Mouse (Mus musculus): ENCODE results near the gene Pabpc1l.
"Not testable (repeated sequence)": the region's sequence is repeated elsewhere in the genome, so short reads cannot be mapped to it uniquely, and the experiment has no call there.

Gene Pabpc1l

DNA sequence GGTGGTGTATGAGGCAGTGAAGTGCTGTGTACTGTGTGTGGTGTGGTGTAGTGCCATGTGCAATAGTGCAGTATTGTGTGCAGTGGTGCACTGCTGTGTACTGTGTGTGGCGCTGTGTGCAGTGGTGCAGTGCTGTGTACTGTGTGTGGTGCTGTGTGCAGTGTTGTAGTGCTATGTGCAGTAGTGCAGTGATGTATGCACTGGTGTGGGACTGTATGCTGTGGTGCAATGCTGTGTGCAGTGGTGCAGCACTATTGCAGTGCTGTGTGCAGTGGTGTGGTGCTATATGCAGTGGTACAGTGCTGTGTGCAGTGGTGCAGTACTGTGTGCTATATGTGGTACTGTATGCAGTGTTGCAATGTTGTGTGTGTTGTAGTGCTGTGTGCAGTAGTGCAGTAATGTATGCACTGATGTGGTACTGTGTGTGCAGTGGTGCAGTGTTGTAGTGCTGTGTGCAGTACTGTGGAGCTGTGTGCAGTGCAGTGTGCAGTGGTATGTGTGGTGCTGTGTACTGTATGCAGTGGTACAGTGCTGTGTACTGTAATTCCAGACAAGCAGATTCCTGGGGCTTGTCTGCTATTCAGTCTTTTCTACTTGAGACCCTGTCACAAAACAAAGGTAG, 13.3 kb downstream of the Pabpc1l start:
- DNase-seq = no peak

DNA sequence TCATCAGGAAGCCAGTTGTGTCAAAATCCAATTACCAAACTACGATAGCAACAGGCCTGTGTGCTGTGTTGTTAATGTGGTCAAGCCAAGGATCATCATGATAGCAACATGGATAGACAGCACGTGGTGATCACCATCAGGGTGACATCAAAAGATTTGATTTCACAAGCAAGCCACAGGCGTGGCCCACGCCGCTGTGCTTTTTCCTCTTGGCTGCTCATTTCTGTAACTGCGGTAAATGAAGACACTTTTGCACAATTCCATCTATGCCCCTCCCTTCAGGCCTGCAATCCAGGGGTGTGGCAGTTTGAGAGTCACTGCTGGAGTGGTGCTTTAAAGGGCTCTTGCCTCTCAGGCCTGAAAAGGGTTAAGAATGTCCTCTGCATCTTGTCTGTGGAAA, 15.7 kb downstream of the Pabpc1l start:
- DNase-seq = no peak

GRCm38 (mm10) chr2:164041523-164041922, 16.3 kb downstream of the Pabpc1l start:
- DNase-seq = no peak

GRCm38 (mm10) chr2:164047197-164047690, 22.0 kb downstream of the Pabpc1l start:
- DNase-seq = peak; percentile 59

GRCm38 (mm10) chr2:164053767-164054166, 28.5 kb downstream of the Pabpc1l start:
- no peak for DNase-seq

- DNase-seq = no peak
Measured at GRCm38 (mm10) chr2:164054671-164055070, 29.4 kb downstream of the Pabpc1l start.

DNA sequence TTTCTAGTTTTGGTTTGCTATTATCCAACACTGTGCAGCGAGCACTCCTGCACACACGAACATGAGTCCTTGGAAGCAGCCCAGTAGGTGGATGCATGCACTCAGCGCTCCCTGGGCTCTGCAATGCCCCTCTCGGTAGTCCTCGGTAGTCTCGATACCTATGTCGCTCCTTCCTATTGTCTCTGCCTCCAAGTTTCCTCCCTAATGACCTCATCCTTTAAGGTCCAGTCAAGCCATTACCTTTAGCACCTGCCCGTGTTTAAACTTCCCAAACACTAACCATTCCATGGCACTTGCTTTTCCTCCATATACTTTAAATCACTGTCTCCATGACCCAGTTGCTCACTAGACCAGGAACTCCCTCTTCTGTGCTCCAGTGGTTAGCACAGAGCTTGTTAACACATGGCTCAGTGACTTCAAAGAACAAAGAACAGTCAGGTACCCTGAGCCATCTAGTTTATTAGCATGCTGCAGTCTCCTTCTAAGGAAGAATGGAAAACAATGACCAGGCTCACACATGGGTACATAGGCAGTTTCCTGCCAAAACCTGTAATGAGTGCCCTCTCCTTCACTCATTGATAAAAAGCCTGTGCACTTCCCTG, 34.5 kb downstream of the Pabpc1l start:
- DNase-seq = no peak

GRCm38 (mm10) chr2:164070142-164070764, 45.0 kb downstream of the Pabpc1l start, which contains the start of gene Stk4:
Gene Stk4, plus strand, starts transcription at chr2:164070322.
- no peak for DNase-seq

- peak; percentile 99 for DNase-seq
Measured at GRCm38 (mm10) chr2:164070765-164071436, 45.7 kb downstream of the Pabpc1l start, which contains the start of gene Tomm34. Gene Tomm34, minus strand, starts transcription at chr2:164071169.

GRCm38 (mm10) chr2:164071437-164071820, 46.2 kb downstream of the Pabpc1l start:
- DNase-seq = not testable (repeated sequence)

DNA sequence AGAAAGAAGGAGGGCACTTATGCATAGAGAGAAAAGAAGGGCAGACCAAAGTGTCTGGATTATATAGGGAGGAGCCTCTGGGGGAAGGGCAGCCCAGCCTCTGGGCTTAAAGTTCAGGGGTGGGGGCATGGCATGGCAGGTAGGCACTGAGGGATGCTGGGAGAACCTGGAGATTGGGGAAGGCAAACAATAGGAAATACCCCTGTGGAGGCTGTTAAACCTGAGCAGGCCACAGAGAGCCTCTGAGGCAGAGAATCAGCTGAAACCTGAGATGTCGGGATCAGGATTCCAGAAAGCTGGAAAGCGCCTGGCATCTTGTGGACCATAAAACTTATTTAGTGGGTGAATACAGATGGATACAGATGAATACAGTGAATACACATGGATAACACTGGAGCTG, 46.9 kb downstream of the Pabpc1l start:
- DNase-seq = no peak

DNA sequence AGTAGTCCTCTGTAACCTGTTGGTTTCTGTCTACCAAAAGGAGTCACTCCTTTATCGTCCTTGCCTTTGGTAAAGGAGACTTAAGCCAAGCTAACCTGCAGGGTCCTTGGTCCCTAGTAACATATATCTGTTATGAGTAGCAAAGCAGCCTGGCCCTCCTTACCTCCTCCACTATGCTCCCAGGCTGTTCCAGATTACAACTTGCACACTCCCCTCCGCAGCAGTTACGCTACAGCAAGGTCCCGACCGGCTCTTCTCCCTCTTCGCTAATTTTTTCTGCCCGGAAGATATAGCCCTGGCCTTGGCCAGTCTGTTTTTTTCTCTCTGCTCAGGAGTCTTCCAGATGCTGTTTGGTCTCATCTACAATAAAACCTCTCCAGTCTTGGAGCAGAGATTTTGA, 47.9 kb downstream of the Pabpc1l start:
- DNase-seq = no peak

DNA sequence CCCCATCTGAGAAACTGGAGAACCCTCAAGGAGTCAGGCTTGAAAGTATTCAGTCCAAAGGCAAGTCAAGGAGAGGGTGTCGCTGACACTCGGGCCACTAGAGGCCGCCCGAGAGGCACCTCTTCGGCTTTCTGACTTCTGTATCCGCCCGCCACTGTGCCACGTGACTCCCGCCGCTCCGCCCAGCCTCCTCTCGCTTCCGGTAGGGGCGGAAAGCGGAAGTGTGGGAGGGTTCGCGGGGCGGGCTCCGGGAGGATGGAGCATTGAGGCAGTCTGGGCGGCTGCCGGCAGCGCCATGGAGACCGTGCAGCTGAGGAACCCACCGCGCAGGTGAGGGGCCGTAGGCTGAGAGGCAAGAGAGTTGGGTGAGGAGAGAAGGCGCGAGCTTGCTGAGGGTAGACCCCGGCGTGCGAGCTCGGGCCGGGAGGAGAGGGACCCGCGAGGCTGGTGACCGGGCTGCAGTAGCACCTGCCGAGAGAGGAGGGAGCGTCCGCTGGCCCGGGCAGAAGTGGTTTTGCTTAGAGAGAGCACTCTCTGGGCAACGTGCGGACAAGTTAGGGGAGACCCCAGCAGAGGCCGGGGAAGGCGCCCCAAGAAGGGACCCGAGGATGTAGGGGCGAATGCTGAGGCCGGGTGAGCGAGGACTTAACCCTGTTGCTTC, 48.8 kb downstream of the Pabpc1l start:
- DNase-seq = peak; percentile 98

- no peak for DNase-seq
Measured at GRCm38 (mm10) chr2:164075088-164075487, 49.8 kb downstream of the Pabpc1l start.

- no peak for DNase-seq
Measured at GRCm38 (mm10) chr2:164076874-164077425, 51.7 kb downstream of the Pabpc1l start.

DNA sequence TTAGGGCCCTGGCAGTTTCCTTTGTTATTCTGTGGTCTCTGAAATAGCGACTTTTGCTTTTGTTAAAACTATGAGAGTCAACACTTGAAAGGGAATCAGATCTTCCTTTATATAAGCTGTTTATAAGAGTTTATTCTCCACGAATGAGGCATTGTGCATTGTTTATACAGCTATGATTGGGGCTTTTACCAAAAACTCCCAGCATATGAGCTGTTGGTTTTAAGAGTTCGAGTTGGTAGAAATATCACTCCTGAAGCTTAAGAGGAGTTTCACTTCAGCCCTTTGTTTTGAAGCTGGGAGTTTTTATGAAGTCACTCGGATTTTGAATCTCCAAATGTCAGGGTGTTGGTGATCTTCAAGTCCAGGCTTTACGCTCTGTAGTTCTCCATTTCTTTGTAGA, 52.6 kb downstream of the Pabpc1l start:
- DNase-seq = no peak

GRCm38 (mm10) chr2:164079488-164079887, 54.2 kb downstream of the Pabpc1l start:
- no peak for DNase-seq

GRCm38 (mm10) chr2:164081577-164081976, 56.3 kb downstream of the Pabpc1l start:
- no peak for DNase-seq

DNA sequence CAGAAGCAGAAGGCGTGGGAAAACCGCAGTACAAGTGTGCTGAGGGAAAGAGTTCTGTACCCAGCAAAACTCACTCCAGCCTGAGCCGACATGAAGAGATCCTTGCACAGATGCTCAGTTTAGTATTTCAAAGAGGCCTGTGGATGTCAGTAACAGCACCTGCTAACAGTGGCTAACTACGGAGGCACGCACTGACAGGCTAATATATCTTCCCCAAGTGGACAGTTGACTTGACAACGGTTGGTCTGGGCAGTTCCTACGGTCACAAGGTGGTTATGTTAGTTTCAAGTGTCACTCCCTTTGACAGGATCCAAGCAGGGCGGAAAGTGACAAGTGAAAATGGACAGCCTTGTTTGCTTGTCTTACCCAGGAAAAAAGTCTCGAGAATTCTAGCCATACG, 56.9 kb downstream of the Pabpc1l start:
- DNase-seq = no peak

DNA sequence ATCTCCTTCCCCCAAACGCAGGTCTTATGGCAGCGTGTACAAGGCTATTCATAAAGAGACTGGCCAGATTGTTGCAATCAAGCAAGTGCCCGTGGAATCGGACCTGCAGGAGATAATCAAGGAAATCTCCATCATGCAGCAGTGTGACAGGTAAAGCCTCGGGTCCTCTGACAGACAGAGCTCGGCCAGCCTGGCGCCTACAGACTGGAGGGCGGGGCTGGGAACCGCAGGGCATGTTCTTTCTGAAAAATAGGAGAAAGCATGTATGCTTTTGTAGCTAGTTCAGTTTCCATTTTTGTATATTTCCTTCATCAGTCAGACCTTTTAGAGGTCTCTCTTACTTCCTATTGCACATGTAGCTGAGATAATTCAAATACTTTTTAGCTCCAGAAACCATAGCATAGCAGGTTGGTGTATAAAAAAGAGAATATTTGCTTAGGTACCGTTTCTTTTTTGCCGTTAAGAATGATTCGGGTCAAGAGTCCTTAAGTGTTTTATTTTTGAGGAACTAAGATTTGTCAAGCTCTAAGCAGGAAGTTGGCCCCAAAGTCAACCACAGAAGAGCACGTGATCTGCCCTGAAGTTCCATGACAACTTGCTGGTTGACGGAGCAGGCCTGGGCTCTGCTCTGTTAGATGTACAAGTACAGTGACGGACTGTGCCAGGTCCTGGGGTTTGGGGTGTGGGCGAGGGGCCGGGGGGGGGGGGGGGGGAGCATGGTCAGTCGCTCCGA, 58.5 kb downstream of the Pabpc1l start:
- DNase-seq = peak; percentile 36

GRCm38 (mm10) chr2:164084342-164084700, 59.1 kb downstream of the Pabpc1l start:
- no peak for DNase-seq

GRCm38 (mm10) chr2:164087416-164088017, 62.3 kb downstream of the Pabpc1l start:
- no peak for DNase-seq

Measured in liver (tissue).